Mouse (Mus musculus) MEL-GATA-1-ER (cell line): Measurements from ENCODE around the gene Qpctl.
"Not testable (repeated sequence)": the region's sequence is repeated elsewhere in the genome, so short reads cannot be mapped to it uniquely, and the experiment has no call there.

Source experiments
- DNase-seq: peaks from one replicate; pipeline ENCODE4 v3.0.0-alpha.2; 2012; ENCODE audit warnings: low read depth; ENCODE audit errors: extremely low read depth

The Qpctl gene

GRCm38 (mm10) chr7:19164189-19164588 is 15.1 kb upstream of the Qpctl start:
- peak; percentile 87 for DNase-seq

GRCm38 (mm10) chr7:19163752-19164151 is 14.7 kb upstream of the Qpctl start:
- no peak for DNase-seq

- no peak for DNase-seq
Observed at GRCm38 (mm10) chr7:19162928-19163327, 13.8 kb upstream of the Qpctl start.

- no peak for DNase-seq
Observed at GRCm38 (mm10) chr7:19160115-19160514, 11.0 kb upstream of the Qpctl start.

- no peak for DNase-seq
Observed at GRCm38 (mm10) chr7:19159411-19159810, 10.3 kb upstream of the Qpctl start.

GRCm38 (mm10) chr7:19158601-19159000 is 9.5 kb upstream of the Qpctl start:
- no peak for DNase-seq

GRCm38 (mm10) chr7:19157160-19157800 is 8.2 kb upstream of the Qpctl start:
- DNase-seq = no peak

- no peak for DNase-seq
Observed at GRCm38 (mm10) chr7:19155825-19156475, 6.9 kb upstream of the Qpctl start.

- DNase-seq = no peak
Observed at GRCm38 (mm10) chr7:19154796-19155195, 5.7 kb upstream of the Qpctl start.

GRCm38 (mm10) chr7:19151121-19151520 is 2.0 kb upstream of the Qpctl start:
- DNase-seq = not testable (repeated sequence)

- peak; percentile 75 for DNase-seq
Observed at GRCm38 (mm10) chr7:19149626-19150025, 535 bp upstream of the Qpctl start, which contains the start of gene Snrpd2. Snrpd2 (plus strand) TSS chr7:19149722.

- no peak for DNase-seq
Observed at GRCm38 (mm10) chr7:19148180-19148874, 764 bp downstream of the Qpctl start.

- DNase-seq = no peak
Observed at GRCm38 (mm10) chr7:19147497-19148045, 1.5 kb downstream of the Qpctl start.

GRCm38 (mm10) chr7:19146793-19147192 is 2.3 kb downstream of the Qpctl start:
- no peak for DNase-seq

- DNase-seq = no peak
Observed at GRCm38 (mm10) chr7:19137380-19137779, 11.7 kb downstream of the Qpctl start.

- DNase-seq = no peak
Observed at GRCm38 (mm10) chr7:19136673-19137334, 12.3 kb downstream of the Qpctl start.

GRCm38 (mm10) chr7:19136168-19136567 is 12.9 kb downstream of the Qpctl start:
- DNase-seq = no peak

- peak; percentile 75 for DNase-seq
Observed at GRCm38 (mm10) chr7:19131324-19131848, 17.7 kb downstream of the Qpctl start.

GRCm38 (mm10) chr7:19130657-19131056 is 18.4 kb downstream of the Qpctl start:
- DNase-seq = no peak

- no peak for DNase-seq
Observed at GRCm38 (mm10) chr7:19129396-19129795, 19.7 kb downstream of the Qpctl start.

GRCm38 (mm10) chr7:19127744-19128143 is 21.3 kb downstream of the Qpctl start:
- no peak for DNase-seq
